Mouse (Mus musculus) colon, adult 2 months (tissue): ENCODE measurements around the gene Bard1. TPM values are rescaled to one million over a fixed set of nuclear protein-coding genes. Genes with fewer than 3 reads are reported as not detected.

Experiments
- polyA plus RNA-seq: library from polyadenylated mRNA; depleted of rRNA; stranded (reverse); fragments of >200 nt; gene quantifications from 2 replicates; pipeline ENCODE4 v1.2.3, GENCODE M21; 2012; rRNA removed

The Bard1 gene
- 0.91 TPM in 2 replicates for polyA plus RNA-seq

DNA sequence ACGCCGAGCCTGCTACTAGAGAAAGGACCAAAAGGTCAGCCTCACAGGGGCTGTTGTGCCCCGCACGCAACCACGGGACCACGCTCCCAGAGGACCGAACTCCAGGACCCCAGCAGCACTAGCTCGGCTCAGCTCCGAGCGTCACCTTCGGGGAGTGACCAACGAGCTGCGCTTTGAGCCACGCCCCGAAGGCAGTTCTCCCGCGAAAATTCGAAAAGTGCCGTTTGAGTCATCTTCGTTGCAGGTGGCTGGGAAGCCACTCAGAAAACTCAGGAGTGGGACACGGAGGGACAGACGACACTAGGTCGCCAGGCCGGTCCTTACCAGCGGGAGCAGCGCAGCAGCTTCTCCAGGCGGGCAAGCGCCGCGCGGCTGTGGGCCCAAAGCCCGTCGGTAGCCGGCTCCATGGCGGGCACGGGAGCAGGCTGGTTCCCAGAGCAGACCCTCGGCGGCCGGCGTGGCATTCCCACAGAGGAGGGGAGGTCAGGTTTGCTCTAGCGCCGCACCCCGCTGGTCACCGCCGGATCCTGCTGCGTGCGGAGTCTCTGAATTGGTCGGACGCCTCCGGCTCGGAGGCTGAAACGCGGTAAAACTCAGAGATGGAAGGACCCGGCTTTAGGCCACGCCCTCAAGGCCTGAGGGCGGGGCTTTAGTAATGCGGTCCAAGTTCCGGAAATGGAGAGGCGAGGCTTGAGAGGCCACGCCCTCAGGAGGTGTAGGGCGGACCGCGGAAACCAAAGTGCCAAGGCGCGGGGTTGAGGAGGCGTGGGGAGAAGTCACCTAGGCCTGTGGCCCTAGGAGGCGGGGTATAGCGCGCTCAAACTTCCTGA lies at the start of gene Bard1:
TSS of gene Bard1 (minus strand) at position 803 of the 830 bp plus-strand sequence.

